Mouse (Mus musculus) liver, embryonic 12.5 days (tissue): ENCODE measurements around the gene Hspa1a. TPM values are rescaled to one million over a fixed set of nuclear protein-coding genes. Genes with fewer than 3 reads are reported as not detected.
"Not testable (repeated sequence)": the region's sequence is repeated elsewhere in the genome, so short reads cannot be mapped to it uniquely, and the experiment has no call there.

Experiments
- ATAC-seq: fragments of 200-750 bp; cut with Nextera tagmentation; 2 replicates; pipeline ENCODE4 v1.8.0; 2017; ENCODE audit warnings: moderate number of reproducible peaks, mild to moderate bottlenecking, moderate library complexity
- H3K27ac ChIP-seq: fragments of 300-500 bp; sonication (generic); 2 replicates; pipeline ENCODE4 v1.5.1; 2016; ENCODE audit warnings: mild to moderate bottlenecking
- H3K27me3 ChIP-seq: fragments of 300-500 bp; sonication (generic); replicated peaks from 2 replicates; pipeline ENCODE4 v1.6.1; 2016; ENCODE audit warnings: mild to moderate bottlenecking, moderate library complexity
- H3K36me3 ChIP-seq: fragments of 300-500 bp; sonication (generic); 2 replicates; pipeline ENCODE4 v1.6.1; 2016; ENCODE audit warnings: mild to moderate bottlenecking, moderate library complexity
- H3K4me1 ChIP-seq: fragments of 300-500 bp; sonication (generic); 2 replicates; pipeline ENCODE4 v1.6.1; 2016
- H3K4me2 ChIP-seq: fragments of 300-500 bp; sonication (generic); 2 replicates; pipeline ENCODE4 v1.6.1; 2016; ENCODE audit warnings: mild to moderate bottlenecking, moderate library complexity
- H3K4me3 ChIP-seq: fragments of 300-500 bp; sonication (generic); 2 replicates; pipeline ENCODE4 v1.5.1; 2016; ENCODE audit warnings: mild to moderate bottlenecking, moderate library complexity
- H3K9ac ChIP-seq: fragments of 300-500 bp; sonication (generic); 2 replicates; pipeline ENCODE4 v1.6.1; 2016; ENCODE audit warnings: mild to moderate bottlenecking, moderate library complexity
- H3K9me3 ChIP-seq: fragments of 300-500 bp; sonication (generic); replicated peaks from 2 replicates; pipeline ENCODE4 v1.6.1; 2016; ENCODE audit warnings: mild to moderate bottlenecking, moderate library complexity
- WGBS: fragments of 180-500 bp; shearing (Covaris S2); methylation state at CpG from one replicate; pipeline ENCODE4 v1.1.7; 2016; ENCODE audit not compliant: insufficient replicate concordance; 5-methylcytosine and 5-hydroxymethylcytosine counted together
- polyA plus RNA-seq: library from polyadenylated mRNA; unstranded; fragments of >200 nt; fragmentation: Nextera tagmentation; extraction: Ambion mirVana; gene quantifications from 2 replicates; pipeline ENCODE4 v1.2.1, GENCODE M21; 2016

Gene Hspa1a
- polyA plus RNA-seq, 1 experiment from 2014 or later, result 5.0 TPM

DNA sequence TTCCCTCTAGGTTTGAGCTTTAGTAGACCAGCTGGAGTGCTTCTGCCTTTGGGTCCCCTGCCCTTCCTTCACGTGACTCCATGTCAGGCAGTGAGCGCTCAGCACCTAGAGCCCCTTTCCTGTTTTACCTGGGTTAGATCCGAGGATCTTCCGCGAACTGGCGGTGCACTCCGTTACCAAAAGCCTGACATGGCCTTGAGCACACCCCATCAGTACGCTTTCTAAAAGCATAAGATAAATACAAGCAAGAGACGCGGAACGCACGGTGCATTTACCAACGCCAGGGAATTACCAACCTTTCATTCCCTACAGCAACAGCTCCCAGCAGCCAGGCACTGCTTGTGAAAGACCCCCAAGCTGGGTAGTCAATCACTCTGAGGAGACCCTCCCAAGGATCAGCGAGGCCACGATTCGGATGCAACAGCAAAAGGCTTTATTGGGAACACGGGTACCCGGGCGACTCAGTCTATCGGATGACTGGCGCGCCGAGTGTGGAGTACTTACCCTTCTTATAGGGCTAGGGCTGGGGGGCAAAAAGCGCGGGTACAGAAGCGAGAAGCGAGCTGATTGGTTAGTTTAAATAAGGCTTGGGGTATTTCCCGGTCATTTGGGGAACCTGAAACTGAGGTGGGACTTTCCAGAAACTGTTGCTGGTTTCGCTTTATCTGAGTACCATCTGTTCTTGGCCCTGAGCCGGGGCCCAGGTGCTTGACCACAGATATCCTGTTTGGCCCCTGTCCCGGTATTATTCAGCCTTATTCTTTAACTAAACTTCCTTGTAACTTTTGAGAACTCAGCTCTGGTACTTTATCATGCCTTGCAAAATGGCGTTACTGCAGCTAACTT lies 28.1 kb upstream of the Hspa1a start:
- WGBS, result 5% methylated on average over 31 of the region's 32 CpGs
- H3K9me3 ChIP-seq, H3K27me3 ChIP-seq: not testable (repeated sequence)
- H3K4me2 ChIP-seq, result peak overlapping the region; percentile 99
- H3K9ac ChIP-seq, result peak overlapping the region; percentile 99
- peak overlapping the region; percentile 98 for H3K27ac ChIP-seq
- peak; percentile 27 for ATAC-seq
- peaks cover 58% of the 10 kb centered on the region for H3K36me3 ChIP-seq
- H3K4me3 ChIP-seq, result peak overlapping the region; percentile 97
- peaks cover 78% of the 10 kb centered on the region for H3K4me1 ChIP-seq

- Histone ChIP-seq H3K4me2 (peak overlapping the region; percentile 99), H3K27me3 (no peaks in the 10 kb centered on the region), H3K4me3 (peak overlapping the region; percentile 97), H3K9ac (peak overlapping the region; percentile 87), H3K9me3 (no peaks in the 10 kb centered on the region; the same call in 1 of the 2 replicates), H3K4me1 (peaks cover 65% of the 10 kb centered on the region), H3K27ac (peak overlapping the region; percentile 96), H3K36me3 (peaks cover 48% of the 10 kb centered on the region)
- 75% methylated on average over 15 of the region's 15 CpGs for WGBS
- no peak for ATAC-seq
Observed at GRCm38 (mm10) chr17:34998526-34999430, 26.8 kb upstream of the Hspa1a start.

DNA sequence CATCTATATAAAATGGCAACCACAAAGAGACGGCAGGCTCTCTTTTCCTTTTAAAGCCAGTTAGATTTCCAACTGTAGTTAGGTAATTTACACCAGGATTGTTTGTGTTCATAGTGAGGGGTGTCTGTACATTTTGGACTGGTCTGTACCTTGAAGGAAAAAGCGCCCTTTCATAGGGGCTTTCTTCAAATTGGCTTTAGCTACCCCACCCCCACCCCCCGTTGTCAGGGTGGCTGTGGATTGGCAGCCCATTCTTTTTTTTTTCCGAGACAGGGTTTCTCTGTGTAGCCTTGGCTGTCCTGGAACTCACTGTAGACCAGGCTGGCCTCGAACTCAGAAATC lies 25.2 kb upstream of the Hspa1a start:
- Histone ChIP-seq H3K9me3 (no peaks in the 10 kb centered on the region; the same call in 1 of the 2 replicates), H3K4me2 (peak overlapping the region; percentile 99), H3K27ac (peak overlapping the region; percentile 96), H3K27me3 (no peaks in the 10 kb centered on the region), H3K4me1 (peaks cover 48% of the 10 kb centered on the region), H3K36me3 (peaks cover 51% of the 10 kb centered on the region), H3K4me3 (peak overlapping the region; percentile 97), H3K9ac (peak overlapping the region; percentile 87)
- ATAC-seq, result no peak
- WGBS, result 75% methylated on average over 5 of the region's 5 CpGs

DNA sequence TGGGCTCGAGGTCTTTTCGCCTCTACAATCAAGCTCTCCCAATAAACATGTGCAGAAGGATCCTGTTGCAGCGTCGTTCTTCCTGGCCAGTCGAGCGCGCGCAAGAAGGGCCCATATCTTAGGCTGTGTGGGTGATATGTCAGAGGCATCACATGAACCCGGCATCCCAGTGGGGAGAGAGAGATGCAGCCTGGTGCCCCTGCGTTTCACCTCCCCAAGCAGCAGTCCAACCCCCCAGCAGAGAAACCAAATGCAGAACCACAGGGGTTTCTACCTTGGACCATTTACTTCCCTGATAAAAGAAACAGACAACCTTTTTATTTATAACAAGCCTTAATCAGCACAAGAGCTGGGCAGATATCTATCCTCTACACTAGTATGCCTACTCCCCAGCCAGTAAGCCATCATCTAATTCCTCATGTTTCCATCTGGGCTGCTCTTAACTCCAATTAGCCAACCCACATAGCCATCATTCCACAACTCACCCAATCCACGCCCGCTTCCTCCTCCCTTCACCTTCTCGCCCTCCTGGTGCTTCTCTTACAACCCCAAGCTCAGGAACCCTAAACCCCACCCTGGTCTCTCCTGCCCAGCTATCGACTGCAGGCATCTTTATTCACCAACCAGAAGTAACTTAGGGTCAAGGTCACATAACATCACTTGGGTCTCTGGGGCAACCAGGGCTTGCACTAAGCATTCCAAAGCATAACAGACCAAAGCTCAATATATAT lies 24.6 kb upstream of the Hspa1a start:
- Histone ChIP-seq H3K4me1 (peaks cover 45% of the 10 kb centered on the region), H3K36me3 (peaks cover 55% of the 10 kb centered on the region), H3K4me2 (peak overlapping the region; percentile 99), H3K4me3 (peak overlapping the region; percentile 97), H3K9ac (peak overlapping the region; percentile 87), H3K27ac (peak overlapping the region; percentile 96), H3K9me3 (no peaks in the 10 kb centered on the region; the same call in 1 of the 2 replicates), H3K27me3 (no peaks in the 10 kb centered on the region)
- 71% methylated on average over 13 of the region's 14 CpGs for WGBS
- no peak for ATAC-seq

- not testable (repeated sequence) for ATAC-seq, H3K9me3 ChIP-seq, H3K27me3 ChIP-seq, H3K9ac ChIP-seq
- 82% methylated on average over 4 of the region's 4 CpGs for WGBS
- peak overlapping the region; percentile 30 for H3K4me3 ChIP-seq
- H3K36me3 ChIP-seq, result peaks cover 62% of the 10 kb centered on the region
- H3K4me2 ChIP-seq, result peak overlapping the region; percentile 51
- H3K27ac ChIP-seq, result peak overlapping the region; percentile 70
- H3K4me1 ChIP-seq, result peaks cover 45% of the 10 kb centered on the region
Observed at GRCm38 (mm10) chr17:34995927-34996326, 24.0 kb upstream of the Hspa1a start.

DNA sequence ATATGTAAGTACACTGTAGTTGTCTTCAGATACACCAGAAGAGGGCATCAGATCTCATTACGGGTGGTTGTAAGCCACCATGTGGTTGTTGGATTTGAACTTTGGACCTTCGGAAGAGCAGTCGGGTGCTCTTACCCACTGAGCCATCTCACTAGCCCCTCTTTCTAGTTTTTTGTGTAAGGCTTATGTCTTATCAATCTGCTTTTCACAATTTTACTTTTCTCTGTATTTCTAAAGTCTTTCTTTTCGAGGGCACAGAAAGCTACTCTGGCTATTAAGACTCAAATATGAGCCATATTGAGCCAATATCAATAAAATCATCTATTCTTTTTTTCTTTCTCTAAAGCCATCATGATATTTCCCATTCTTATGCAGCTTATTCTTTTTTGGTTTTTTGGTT lies 23.2 kb upstream of the Hspa1a start:
- Histone ChIP-seq H3K4me1 (peaks cover 45% of the 10 kb centered on the region), H3K4me2 (peak overlapping the region; percentile 51; the same call in 1 of the 2 replicates), H3K27ac (peak overlapping the region; percentile 30; the same call in 1 of the 2 replicates), H3K36me3 (peaks cover 69% of the 10 kb centered on the region)
- not testable (repeated sequence) for ATAC-seq, H3K4me3 ChIP-seq, H3K9ac ChIP-seq, H3K9me3 ChIP-seq, H3K27me3 ChIP-seq
- 83% methylated on average over 4 of the region's 4 CpGs for WGBS

DNA sequence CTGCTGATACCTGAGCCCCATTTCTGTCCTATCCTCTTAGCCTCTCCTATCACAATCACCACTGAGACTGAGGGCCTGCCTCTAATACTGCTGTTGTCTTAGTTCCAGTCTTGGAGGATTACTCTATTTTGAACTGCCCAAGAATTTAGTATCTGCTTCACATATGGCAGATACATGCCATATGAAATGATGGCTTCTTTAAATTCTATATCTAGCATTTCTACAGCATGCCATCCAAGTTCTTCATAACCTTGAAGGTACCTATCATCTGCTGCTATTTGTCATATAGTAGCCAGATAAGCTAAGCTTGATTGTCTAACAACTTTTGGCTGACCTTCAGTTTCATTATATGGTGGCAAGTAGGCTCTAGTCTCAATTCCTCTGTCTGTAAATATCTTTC lies 22.8 kb upstream of the Hspa1a start:
- H3K27me3 ChIP-seq, result no peaks in the 10 kb centered on the region
- H3K9ac ChIP-seq, result no peak overlapping the region
- H3K27ac ChIP-seq, result peak overlapping the region; percentile 22; the same call in 1 of the 2 replicates
- H3K9me3 ChIP-seq, result no peaks in the 10 kb centered on the region; the same call in 1 of the 2 replicates
- no peak for ATAC-seq
- H3K4me2 ChIP-seq, result no peak overlapping the region
- H3K4me1 ChIP-seq, result peaks cover 42% of the 10 kb centered on the region
- peaks cover 71% of the 10 kb centered on the region for H3K36me3 ChIP-seq
- H3K4me3 ChIP-seq, result no peak overlapping the region

- Histone ChIP-seq H3K27me3 (no peaks in the 10 kb centered on the region), H3K4me1 (peaks cover 45% of the 10 kb centered on the region), H3K9ac (no peak overlapping the region), H3K27ac (no peak overlapping the region), H3K9me3 (no peaks in the 10 kb centered on the region), H3K36me3 (peaks cover 48% of the 10 kb centered on the region), H3K4me2 (0 out of 2 replicates have a peak overlapping the region, but pooled peaks have one; percentile 80), H3K4me3 (no peak overlapping the region)
- 57% methylated on average over 2 of the region's 2 CpGs for WGBS
- no peak for ATAC-seq
Observed at GRCm38 (mm10) chr17:34984218-34984617, 12.3 kb upstream of the Hspa1a start.

DNA sequence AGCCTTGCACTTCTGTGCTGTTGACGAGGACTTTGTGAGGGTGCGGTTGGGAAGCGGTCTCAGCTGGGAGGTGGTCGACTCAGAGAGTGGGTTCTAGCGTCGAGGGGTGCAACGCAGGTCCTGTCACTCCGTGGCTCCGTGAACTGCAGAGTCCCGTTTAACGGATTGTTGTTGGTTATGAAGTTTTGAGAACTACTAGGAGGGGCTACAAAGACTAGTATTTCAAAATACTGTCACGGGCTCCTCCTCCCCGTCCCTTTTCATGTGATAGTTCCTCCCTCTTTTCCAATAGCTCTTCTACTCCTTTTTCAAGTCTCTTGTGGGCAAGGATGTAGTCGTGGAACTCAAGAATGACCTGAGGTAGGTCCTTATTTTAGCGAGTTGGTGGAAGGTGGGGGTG lies 10.4 kb upstream of the Hspa1a start:
- Histone ChIP-seq H3K4me3 (peak overlapping the region; percentile 83), H3K27me3 (no peaks in the 10 kb centered on the region), H3K36me3 (peaks cover 38% of the 10 kb centered on the region), H3K9me3 (no peaks in the 10 kb centered on the region), H3K27ac (peak overlapping the region; percentile 94), H3K4me1 (peaks cover 45% of the 10 kb centered on the region), H3K4me2 (peak overlapping the region; percentile 80), H3K9ac (peak overlapping the region; percentile 88)
- no peak for ATAC-seq
- WGBS, result under 1% methylated on average over 15 of the region's 15 CpGs

DNA sequence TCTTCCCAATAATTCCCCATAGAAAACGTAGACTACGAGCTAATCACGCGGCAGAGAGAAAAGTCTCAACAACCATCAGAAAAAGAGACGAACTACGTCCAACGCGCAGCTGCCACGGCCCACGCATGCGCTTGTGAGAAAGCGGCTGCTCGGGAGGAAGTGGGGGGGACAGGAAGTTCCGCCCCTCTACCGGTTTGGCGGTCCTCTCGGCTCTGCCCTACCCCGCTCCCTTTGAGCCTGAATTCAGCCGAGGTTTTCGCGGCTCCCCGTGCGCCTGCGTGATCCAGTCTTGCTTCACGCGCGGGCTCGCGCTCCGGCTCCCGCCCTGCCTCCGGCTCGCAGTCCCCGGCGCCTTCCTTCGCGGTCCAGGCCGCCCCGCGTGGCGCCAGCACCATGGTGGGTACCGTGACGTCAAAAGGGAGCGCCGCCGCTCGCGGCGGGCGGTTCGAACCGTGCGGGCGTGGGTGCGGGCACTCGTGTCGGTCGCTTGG lies 9.8 kb upstream of the Hspa1a start, which contains the start of gene Lsm2:
Gene Lsm2 (plus strand): TSS at position 173 of the 491 bp plus-strand sequence.
- H3K27me3 ChIP-seq, result no peaks in the 10 kb centered on the region
- ATAC-seq, result peak; percentile 93
- H3K4me2 ChIP-seq, result peak within 1 kb of the TSS; percentile 80
- peak within 1 kb of the TSS; percentile 83 for H3K4me3 ChIP-seq
- H3K27ac ChIP-seq, result peak within 1 kb of the TSS; percentile 94
- under 1% methylated on average over 58 of the region's 58 CpGs for WGBS
- H3K36me3 ChIP-seq, result peaks cover 41% of the 10 kb centered on the region
- H3K9me3 ChIP-seq, result no peaks in the 10 kb centered on the region
- peak within 1 kb of the TSS; percentile 88 for H3K9ac ChIP-seq
- peaks cover 45% of the 10 kb centered on the region for H3K4me1 ChIP-seq

- Histone ChIP-seq H3K27ac (peak overlapping the region; percentile 94), H3K9ac (peak overlapping the region; percentile 88), H3K27me3 (no peaks in the 10 kb centered on the region), H3K4me1 (peaks cover 45% of the 10 kb centered on the region), H3K36me3 (peaks cover 30% of the 10 kb centered on the region), H3K9me3 (no peaks in the 10 kb centered on the region), H3K4me3 (peak overlapping the region; percentile 83), H3K4me2 (peak overlapping the region; percentile 80)
- no peak for ATAC-seq
- 18% methylated on average over 2 of the region's 2 CpGs for WGBS
Observed at GRCm38 (mm10) chr17:34980655-34981054, 8.7 kb upstream of the Hspa1a start.
